Mouse (Mus musculus) G1E (cell line): ENCODE results near the gene Slc16a14. TPM values are rescaled to one million over a fixed set of nuclear protein-coding genes. Genes with fewer than 3 reads are reported as not detected.
"Not testable (repeated sequence)": the region's sequence is repeated elsewhere in the genome, so short reads cannot be mapped to it uniquely, and the experiment has no call there.

Source experiments
- ATAC-seq: 2 replicates; pipeline ENCODE4 v1.8.0; 2016; ENCODE audit warnings: mild to moderate bottlenecking; ENCODE audit not compliant: insufficient number of reproducible peaks, poor library complexity, low FRiP score, severe bottlenecking; ENCODE audit errors: extremely low read depth
- DNase-seq: peaks from one replicate; pipeline ENCODE4 v3.0.0; 2012; ENCODE audit warnings: low spot score
- H3K27me3 ChIP-seq: 2 replicates; pipeline ENCODE4 v1.6.1; 2012; ENCODE audit warnings: mild to moderate bottlenecking, low read length, inconsistent platforms; ENCODE audit not compliant: insufficient read depth
- H3K36me3 ChIP-seq: replicated peaks from 2 replicates; pipeline ENCODE3; 2012; ENCODE audit warnings: mild to moderate bottlenecking, inconsistent platforms
- H3K4me1 ChIP-seq: 2 replicates; pipeline ENCODE4 v1.6.1; 2012; ENCODE audit warnings: low read depth, low read length, inconsistent platforms, mixed read lengths; ENCODE audit not compliant: insufficient read depth
- H3K4me3 ChIP-seq: 2 replicates; pipeline ENCODE4 v1.5.1; 2012; ENCODE audit warnings: low read depth, mild to moderate bottlenecking, inconsistent platforms, low read length, moderate library complexity, mixed read lengths
- H3K9me3 ChIP-seq: replicated peaks from 2 replicates; pipeline ENCODE4 v1.6.1; 2012; ENCODE audit warnings: inconsistent platforms
- CTCF ChIP-seq: IDR thresholded peaks from 2 replicates; pipeline ENCODE4 v1.5.1; 2012; ENCODE audit warnings: low read depth, low read length, inconsistent platforms, mixed read lengths
- GATA1 ChIP-seq: IDR thresholded peaks from 2 replicates; pipeline ENCODE4 v1.6.1; 2012; ENCODE audit warnings: borderline replicate concordance, low read length, inconsistent platforms, mixed read lengths
- GATA2 ChIP-seq: IDR thresholded peaks from 2 replicates; pipeline ENCODE4 v1.6.1; 2012; ENCODE audit warnings: low read depth, low read length, inconsistent platforms, borderline replicate concordance
- POLR2AphosphoS5 ChIP-seq: IDR thresholded peaks from 2 replicates; pipeline ENCODE4 v1.6.1; 2012; ENCODE audit warnings: low read depth, low read length, inconsistent platforms; ENCODE audit not compliant: insufficient replicate concordance
- TAL1 ChIP-seq: conservative IDR thresholded peaks from 2 replicates; pipeline ENCODE4 v1.6.1; 2012; ENCODE audit warnings: low read depth, low read length, inconsistent platforms, mixed read lengths
- polyA plus RNA-seq: library from polyadenylated mRNA; stranded (reverse); fragments of >175 nt; gene quantifications from 2 replicates; pipeline ENCODE4 v1.2.3, GENCODE M21; 2012
- total RNA-seq, 2 experiments: library from RNA; stranded (forward) in 1 of 2; stranded (reverse) in 1 of 2; fragments of 200-1000 nt in 1 of 2; fragments of >200 nt in 1 of 2; fragmentation: Nextera tagmentation in 1 of 2; gene quantifications; 2 replicates each; pipeline ENCODE4 v1.2.3; 2014 to 2017

Gene Slc16a14
- total RNA-seq (2014; fragmentation: Nextera tagmentation) (0.44 TPM in 1 of 2 replicates, not detected in the other), total RNA-seq (2017) (0.11 and 0.12 TPM in 2 replicates), polyA plus RNA-seq (0.01 and 0.02 TPM in 2 replicates)

- H3K4me1 ChIP-seq = no peaks in the 10 kb centered on the region; the same call in none of the 2 replicates
- H3K4me3 ChIP-seq = peak within 1 kb of the TSS; percentile 18; the same call in 1 of the 2 replicates
- H3K36me3 ChIP-seq = no peaks in the 10 kb centered on the region
- ATAC-seq (no peak), DNase-seq (no peak)
- TF ChIP-seq TAL1 (no peak), GATA1 (no peak), POLR2AphosphoS5 (no peak), CTCF (no peak), GATA2 (no peak)
- H3K9me3 ChIP-seq = peaks cover 18% of the 10 kb centered on the region
- peaks cover 3% of the 10 kb centered on the region; the same call in 1 of the 2 replicates for H3K27me3 ChIP-seq
These were observed at the start of gene Slc16a14 for GRCm38 (mm10) chr1:84934503-84935333. Gene Slc16a14, minus strand, starts transcription at chr1:84935134.

GRCm38 (mm10) chr1:84961779-84962178, 26.8 kb upstream of the Slc16a14 start:
- not testable (repeated sequence) for H3K36me3 ChIP-seq, DNase-seq, H3K27me3 ChIP-seq, H3K4me1 ChIP-seq, H3K4me3 ChIP-seq, ATAC-seq, H3K9me3 ChIP-seq

- not testable (repeated sequence) for ATAC-seq, DNase-seq, H3K27me3 ChIP-seq, H3K9me3 ChIP-seq, H3K4me1 ChIP-seq, H3K36me3 ChIP-seq, H3K4me3 ChIP-seq
These were observed 22.8 kb upstream of the Slc16a14 start for GRCm38 (mm10) chr1:84957713-84958112.

GRCm38 (mm10) chr1:84956771-84957170, 21.8 kb upstream of the Slc16a14 start:
- not testable (repeated sequence) for ATAC-seq, H3K27me3 ChIP-seq, DNase-seq, H3K4me3 ChIP-seq, H3K9me3 ChIP-seq, H3K36me3 ChIP-seq, H3K4me1 ChIP-seq

- Histone ChIP-seq H3K27me3 (no peaks in the 10 kb centered on the region), H3K9me3 (peaks cover 6% of the 10 kb centered on the region), H3K36me3 (no peaks in the 10 kb centered on the region), H3K4me3 (no peak overlapping the region), H3K4me1 (no peaks in the 10 kb centered on the region)
- no peak for ATAC-seq
- DNase-seq = no peak
- TF ChIP-seq GATA2 (no peak), TAL1 (no peak)
These were observed 17.7 kb upstream of the Slc16a14 start for GRCm38 (mm10) chr1:84952456-84953181.

GRCm38 (mm10) chr1:84951566-84951965, 16.6 kb upstream of the Slc16a14 start:
- no peak for ATAC-seq

GRCm38 (mm10) chr1:84947390-84947789, 12.5 kb upstream of the Slc16a14 start:
- no peaks in the 10 kb centered on the region for H3K27me3 ChIP-seq
- no peak overlapping the region for H3K4me3 ChIP-seq
- DNase-seq (no peak), ATAC-seq (no peak)
- H3K36me3 ChIP-seq = no peaks in the 10 kb centered on the region
- TF ChIP-seq CTCF = no peak
- no peak for TF ChIP-seq GATA2
- TF ChIP-seq GATA1 = no peak
- TF ChIP-seq TAL1 = no peak
- no peak for TF ChIP-seq POLR2AphosphoS5
- H3K4me1 ChIP-seq = no peaks in the 10 kb centered on the region
- peaks cover 4% of the 10 kb centered on the region for H3K9me3 ChIP-seq

More at GRCm38 (mm10) chr1:84951566-84951965, 16.6 kb upstream of the Slc16a14 start:
- no peaks in the 10 kb centered on the region for H3K36me3 ChIP-seq
- no peak overlapping the region for H3K4me3 ChIP-seq
- H3K4me1 ChIP-seq = no peaks in the 10 kb centered on the region
- TF ChIP-seq GATA1 = no peak
- TF ChIP-seq GATA2 = no peak
- no peak for TF ChIP-seq POLR2AphosphoS5
- no peak for TF ChIP-seq CTCF
- TF ChIP-seq TAL1 = no peak
- H3K27me3 ChIP-seq = no peaks in the 10 kb centered on the region
- no peak for DNase-seq
- peaks cover 2% of the 10 kb centered on the region; the same call in 1 of the 2 replicates for H3K9me3 ChIP-seq
